Mouse (Mus musculus): ENCODE results near the gene Ssna1. TPM values are rescaled to one million over a fixed set of nuclear protein-coding genes. Genes with fewer than 3 reads are reported as not detected.

Ssna1 gene
- polyA plus RNA-seq (2012; rRNA removed) = 32.6 and 42.6 TPM in 2 replicates

GRCm38 (mm10) chr2:25271827-25272511 is at the start of gene Ssna1, which contains the start of gene Anapc2:
Gene Ssna1 (minus strand): TSS chr2:25272438.
Gene Anapc2 (plus strand): TSS chr2:25272478.

GRCm38 (mm10) chr2:25318971-25319773 is 46.9 kb upstream of the Ssna1 start, which contains the start of gene Grin1:
Gene Grin1 (minus strand): TSS chr2:25319187.

GRCm38 (mm10) chr2:25289651-25290050 is 17.4 kb upstream of the Ssna1 start, which contains the start of gene Lrrc26:
Gene Lrrc26 (plus strand): TSS chr2:25289915.

GRCm38 (mm10) chr2:25287927-25288649 is 15.8 kb upstream of the Ssna1 start, which contains the start of gene Tmem210:
Gene Tmem210 (plus strand): TSS chr2:25288145.

GRCm38 (mm10) chr2:25262291-25262767 is 9.9 kb downstream of the Ssna1 start, which contains the start of gene Tprn:
Gene Tprn (plus strand): TSS chr2:25262618.

GRCm38 (mm10) chr2:25255284-25255779 is 16.9 kb downstream of the Ssna1 start, which contains the start of gene Tmem203:
Gene Tmem203 (plus strand): TSS chr2:25255439.

GRCm38 (mm10) chr2:25246183-25247072 is 25.8 kb downstream of the Ssna1 start, which contains the start of gene AL732309.1:
Gene AL732309.1 (minus strand): TSS chr2:25246863.

GRCm38 (mm10) chr2:25242101-25242506 is 30.1 kb downstream of the Ssna1 start, which contains the start of the genes Rnf208 and Cysrt1:
Gene Rnf208 (plus strand): TSS chr2:25242255.
Gene Cysrt1 (minus strand): TSS chr2:25242452.

GRCm38 (mm10) chr2:25236614-25237013 is 35.6 kb downstream of the Ssna1 start, which contains the start of gene Rnf224:
Gene Rnf224 (minus strand): TSS chr2:25236787.

GRCm38 (mm10) chr2:25234050-25234449 is 38.2 kb downstream of the Ssna1 start, which contains the start of gene Slc34a3:
Gene Slc34a3 (minus strand): TSS chr2:25234364.

GRCm38 (mm10) chr2:25224492-25224765 is 47.8 kb downstream of the Ssna1 start, which contains the start of gene Tubb4b:
Gene Tubb4b (minus strand): TSS chr2:25224702.

Other genes starting within 250 kb of the Ssna1 start
- 43.8 and 57.8 TPM in 2 replicates for gene Nsmf, start 218.1 kb downstream of the Ssna1 start, polyA plus RNA-seq (2012; rRNA removed)
- gene Entpd8, start 192.1 kb downstream of the Ssna1 start, polyA plus RNA-seq (2012; rRNA removed) = 6.6 and 9.0 TPM in 2 replicates
- 14.8 and 16.5 TPM in 2 replicates for gene Noxa1, start 177.3 kb downstream of the Ssna1 start, polyA plus RNA-seq (2012; rRNA removed)
- 41.8 and 62.3 TPM in 2 replicates for gene Nrarp, start 91.7 kb downstream of the Ssna1 start, polyA plus RNA-seq (2012; rRNA removed)
- gene Tor4a, start 75.6 kb downstream of the Ssna1 start, polyA plus RNA-seq (2012; rRNA removed) = 20.0 and 23.5 TPM in 2 replicates
- gene Nelfb, start 60.9 kb downstream of the Ssna1 start, polyA plus RNA-seq (2012; rRNA removed) = 29.3 and 32.6 TPM in 2 replicates
- not detected in 2 replicates for gene Stpg3, start 57.8 kb downstream of the Ssna1 start, polyA plus RNA-seq (2012; rRNA removed)
- 0.35 TPM in 1 of 2 replicates, not detected in the other for gene Fam166a, start 53.7 kb downstream of the Ssna1 start, polyA plus RNA-seq (2012; rRNA removed)
- gene Tubb4b, start 47.7 kb downstream of the Ssna1 start, polyA plus RNA-seq (2012; rRNA removed) = 278 and 313 TPM in 2 replicates
- 0.29 and 0.32 TPM in 2 replicates for gene Slc34a3, start 38.1 kb downstream of the Ssna1 start, polyA plus RNA-seq (2012; rRNA removed)
- 0.77 and 0.82 TPM in 2 replicates for gene Rnf224, start 35.7 kb downstream of the Ssna1 start, polyA plus RNA-seq (2012; rRNA removed)
- gene Rnf208, start 30.2 kb downstream of the Ssna1 start, polyA plus RNA-seq (2012; rRNA removed) = 100 and 146 TPM in 2 replicates
- gene Cysrt1, start 30.0 kb downstream of the Ssna1 start, polyA plus RNA-seq (2012; rRNA removed) = 216 and 387 TPM in 2 replicates
- gene AL732309.1, start 25.6 kb downstream of the Ssna1 start, polyA plus RNA-seq (2012; rRNA removed) = 24.8 and 31.7 TPM in 2 replicates
- gene Tmem203, start 17.0 kb downstream of the Ssna1 start, polyA plus RNA-seq (2012; rRNA removed) = 26.1 and 51.6 TPM in 2 replicates
- gene Tprn, start 9.8 kb downstream of the Ssna1 start, polyA plus RNA-seq (2012; rRNA removed) = 76.7 and 110 TPM in 2 replicates
- 38.5 and 51.1 TPM in 2 replicates for gene Anapc2, start within 50 bp of the Ssna1 start, polyA plus RNA-seq (2012; rRNA removed)
- gene Tmem210, start 15.7 kb upstream of the Ssna1 start, polyA plus RNA-seq (2012; rRNA removed) = not detected in 2 replicates
- gene Lrrc26, start 17.5 kb upstream of the Ssna1 start, polyA plus RNA-seq (2012; rRNA removed) = 120 and 141 TPM in 2 replicates
- 1.7 and 2.6 TPM in 2 replicates for gene Grin1, start 46.7 kb upstream of the Ssna1 start, polyA plus RNA-seq (2012; rRNA removed)
- gene Man1b1, start 59.9 kb upstream of the Ssna1 start, polyA plus RNA-seq (2012; rRNA removed) = 6.1 and 7.3 TPM in 2 replicates
- 15.2 and 20.7 TPM in 2 replicates for gene Dpp7, start 83.9 kb upstream of the Ssna1 start, polyA plus RNA-seq (2012; rRNA removed)
- 26.9 and 89.2 TPM in 2 replicates for gene Uap1l1, start 93.2 kb upstream of the Ssna1 start, polyA plus RNA-seq (2012; rRNA removed)
- 16.2 and 18.1 TPM in 2 replicates for gene Sapcd2, start 99.9 kb upstream of the Ssna1 start, polyA plus RNA-seq (2012; rRNA removed)
- gene Entpd2, start 123.4 kb upstream of the Ssna1 start, polyA plus RNA-seq (2012; rRNA removed) = 38.6 and 41.0 TPM in 2 replicates
- 181 and 297 TPM in 2 replicates for gene Npdc1, start 126.9 kb upstream of the Ssna1 start, polyA plus RNA-seq (2012; rRNA removed)
- 0.11 and 0.24 TPM in 2 replicates for gene Fut7, start 150.8 kb upstream of the Ssna1 start, polyA plus RNA-seq (2012; rRNA removed)
- 17.6 and 31.4 TPM in 2 replicates for gene Abca2, start 156.3 kb upstream of the Ssna1 start, polyA plus RNA-seq (2012; rRNA removed)
- gene Clic3, start 184.4 kb upstream of the Ssna1 start, polyA plus RNA-seq (2012; rRNA removed) = 208 and 316 TPM in 2 replicates
- 60.7 and 89.3 TPM in 2 replicates for gene Paxx, start 188.7 kb upstream of the Ssna1 start, polyA plus RNA-seq (2012; rRNA removed)
- 2.0 and 3.4 TPM in 2 replicates for gene Ptgds, start 197.6 kb upstream of the Ssna1 start, polyA plus RNA-seq (2012; rRNA removed)
- gene Lcn12, start 221.5 kb upstream of the Ssna1 start, polyA plus RNA-seq (2012; rRNA removed) = 0.26 TPM in 1 of 2 replicates, not detected in the other
- 31.7 and 32.1 TPM in 2 replicates for gene Fbxw5, start 228.3 kb upstream of the Ssna1 start, polyA plus RNA-seq (2012; rRNA removed)
- gene C8g, start 229.3 kb upstream of the Ssna1 start, polyA plus RNA-seq (2012; rRNA removed) = 0.94 and 1.9 TPM in 2 replicates

Measured in stomach, adult 2 months (tissue).